Mouse (Mus musculus) B cell, adult 2 months (primary cell): ENCODE data around the gene Rock2.
"Not testable (repeated sequence)": the region's sequence is repeated elsewhere in the genome, so short reads cannot be mapped to it uniquely, and the experiment has no call there.

Experiments
- DNase-seq, 2 experiments: peaks; one replicate each; pipeline ENCODE4 v3.0.0; 2022

Rock2 gene

DNA sequence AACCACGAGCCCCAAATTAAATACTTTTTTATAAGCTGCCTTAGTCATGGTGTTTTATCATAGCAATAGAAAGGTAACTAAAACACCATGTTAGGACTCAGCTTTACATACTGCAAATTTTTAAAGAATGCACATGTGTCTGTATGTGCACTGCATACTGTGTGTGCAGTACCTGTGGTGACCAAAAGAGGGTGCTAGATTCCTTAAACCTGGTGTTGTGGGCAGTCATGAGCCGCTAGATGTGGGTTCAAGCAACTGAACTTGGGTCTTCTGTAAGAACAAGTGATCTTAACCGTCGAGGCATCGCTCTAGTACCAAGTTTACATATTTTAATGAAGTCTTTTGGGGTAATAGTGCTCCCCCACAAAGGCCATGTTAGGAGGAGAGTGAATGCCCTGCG lies 114.8 kb downstream of the Rock2 start:
- no peak for DNase-seq

DNA sequence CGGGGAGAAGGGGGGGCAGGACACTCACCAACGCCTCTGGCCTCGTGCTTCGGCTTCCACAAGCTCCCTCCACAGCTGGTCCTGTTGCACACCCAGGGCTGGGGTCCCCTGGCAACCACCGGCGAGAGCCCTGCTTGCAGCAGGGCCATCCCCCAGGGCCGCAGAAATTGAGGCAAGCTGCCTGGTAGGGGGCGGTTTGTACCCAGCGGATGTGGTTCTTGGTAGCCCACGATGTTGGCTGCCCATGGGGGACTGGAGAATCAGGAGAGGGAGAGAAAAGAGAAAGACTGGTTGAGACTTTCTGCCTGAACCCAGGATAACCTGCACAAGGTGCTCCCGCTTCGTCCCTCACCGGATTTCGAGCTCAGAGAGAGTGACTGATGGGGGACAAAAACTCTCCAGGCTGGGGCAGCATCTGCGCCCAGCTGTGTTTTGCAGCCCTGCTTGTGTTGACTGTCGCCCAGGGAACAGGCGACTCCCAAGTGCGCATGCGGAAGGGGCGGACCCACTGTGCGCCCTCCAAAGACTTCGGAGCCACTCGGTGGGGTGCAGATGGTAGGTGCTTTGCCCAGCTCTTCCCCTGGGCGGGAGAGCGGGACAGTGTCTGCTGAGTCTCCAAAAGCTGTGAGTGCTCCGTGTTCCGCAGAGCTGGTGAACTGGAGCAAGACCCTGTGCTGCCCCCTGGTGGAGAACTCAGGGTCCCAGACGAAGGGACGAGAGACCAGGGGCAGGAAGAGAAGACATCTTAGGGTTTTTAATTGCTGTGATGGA lies 116.6 kb downstream of the Rock2 start, which contains the start of gene 2410004P03Rik:
2410004P03Rik (minus strand) TSS at position 628 of the 771 bp plus-strand sequence.
- peak; percentile 89 to 90 for DNase-seq

DNA sequence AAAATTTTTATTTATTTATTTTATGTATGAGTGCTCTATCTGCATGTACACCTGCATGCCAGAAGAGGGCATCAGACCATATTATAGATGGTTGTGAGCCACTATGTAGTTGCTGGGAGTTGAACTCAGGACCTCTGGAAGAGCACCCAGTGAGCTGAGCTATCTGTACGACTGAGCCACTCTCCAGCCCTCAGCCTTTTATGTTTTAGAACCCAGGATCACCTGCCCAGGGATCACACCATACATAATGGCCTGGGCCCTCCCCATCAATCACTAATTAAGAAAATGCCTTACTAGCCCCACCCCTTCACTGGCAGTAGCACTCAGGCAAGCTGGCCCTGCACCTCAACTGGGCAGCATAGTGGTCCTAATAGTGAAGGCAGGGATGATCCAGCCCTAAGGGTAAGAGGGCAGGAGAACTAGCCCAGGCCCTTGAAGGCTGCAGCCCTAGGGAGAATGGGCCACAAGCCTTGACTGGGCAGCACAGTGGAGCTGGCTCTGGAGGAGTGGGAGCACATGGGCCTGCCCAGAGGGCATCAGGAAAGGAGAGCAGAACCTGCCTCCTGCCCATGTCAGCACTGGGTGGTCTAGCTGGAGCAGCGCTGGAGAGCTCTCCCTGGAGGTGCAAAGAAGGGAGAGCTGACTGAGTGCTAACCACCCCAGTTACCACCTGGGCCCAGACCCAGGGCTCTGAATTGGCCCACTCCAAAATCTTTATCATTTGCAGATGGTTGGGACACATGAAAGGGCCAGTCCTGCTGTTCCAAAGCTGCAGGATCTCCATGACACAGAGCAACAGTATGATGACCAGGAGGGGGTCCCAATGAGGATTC lies 117.6 kb downstream of the Rock2 start:
- no peak for DNase-seq

DNA sequence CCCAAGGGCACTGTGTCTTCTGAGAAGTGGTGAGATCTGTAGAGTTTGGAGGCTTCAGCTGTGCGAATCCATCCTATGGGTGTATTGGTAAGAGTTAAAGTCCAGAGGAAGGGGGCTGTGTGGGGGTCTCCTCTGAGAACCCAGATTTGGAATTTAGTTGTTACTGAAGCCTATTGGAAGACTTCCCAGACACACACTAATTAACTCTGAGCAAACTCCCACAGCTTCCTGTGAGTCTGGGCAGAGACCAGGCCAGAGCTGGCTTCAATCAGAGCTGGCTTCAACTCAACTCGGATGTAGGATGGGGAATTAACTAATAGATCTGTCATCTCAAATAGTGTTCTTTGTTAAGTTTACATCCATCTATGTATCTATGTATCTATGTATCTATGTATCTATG lies 121.0 kb downstream of the Rock2 start:
- DNase-seq = no peak

DNA sequence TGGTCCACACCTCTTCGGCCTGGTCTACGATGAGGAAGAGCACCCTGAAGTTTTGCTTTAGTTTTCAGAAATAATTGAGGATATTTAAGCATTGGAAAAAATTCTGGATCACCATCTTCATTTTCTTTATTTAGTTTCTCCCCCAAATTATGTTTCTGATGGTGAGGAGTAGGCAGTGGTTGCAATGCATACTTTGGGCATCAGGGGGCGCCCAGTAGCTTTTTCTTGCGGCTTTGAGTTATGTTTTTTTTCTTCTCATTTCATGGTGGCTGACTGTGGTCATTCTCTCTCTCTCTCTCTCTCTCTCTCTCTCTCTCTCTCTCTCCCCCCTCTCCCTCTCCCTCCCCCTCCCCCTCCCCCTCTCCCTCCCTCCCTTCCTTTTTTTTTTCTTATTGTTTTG lies 123.8 kb downstream of the Rock2 start:
- peak; percentile 85 to 86 for DNase-seq

DNA sequence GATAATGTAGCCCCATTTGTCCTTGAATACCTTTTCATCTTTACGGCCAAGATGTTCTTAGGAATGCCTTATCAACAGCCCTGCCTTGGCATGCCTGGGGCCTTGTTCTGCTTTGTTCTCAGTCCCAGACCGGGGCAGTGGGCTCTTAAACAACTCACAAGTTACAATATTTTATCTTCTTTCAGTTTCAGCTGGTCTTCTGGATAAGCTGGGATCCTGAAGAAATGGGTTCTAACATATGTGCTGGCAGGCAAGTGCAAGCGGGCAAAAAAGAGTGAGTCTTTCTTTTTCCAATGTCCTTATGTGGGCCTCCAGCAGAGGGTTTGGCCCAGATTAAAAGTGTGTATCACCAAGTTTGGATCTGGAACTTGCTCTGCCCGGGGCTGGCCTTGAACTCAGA lies 126.4 kb downstream of the Rock2 start:
- DNase-seq = not testable (repeated sequence)

DNA sequence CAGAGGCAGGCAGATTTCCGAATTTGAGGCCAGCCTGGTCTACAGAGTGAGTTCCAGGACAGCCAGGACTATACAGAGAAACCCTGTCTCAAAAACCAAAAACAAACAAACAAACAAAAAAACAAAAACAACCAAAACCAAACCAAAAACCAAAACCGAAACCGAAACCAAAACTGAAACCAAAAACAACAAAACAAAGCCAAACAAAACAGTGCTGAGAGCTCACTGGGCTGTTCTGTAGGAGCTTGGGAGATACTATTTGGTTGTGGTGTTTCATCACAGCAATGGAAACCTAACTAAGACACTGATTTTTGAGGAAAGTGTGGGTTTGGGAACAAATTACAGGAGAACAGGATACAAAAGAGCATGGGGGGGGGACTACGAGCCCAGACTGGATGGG lies 127.5 kb downstream of the Rock2 start:
- DNase-seq = no peak

DNA sequence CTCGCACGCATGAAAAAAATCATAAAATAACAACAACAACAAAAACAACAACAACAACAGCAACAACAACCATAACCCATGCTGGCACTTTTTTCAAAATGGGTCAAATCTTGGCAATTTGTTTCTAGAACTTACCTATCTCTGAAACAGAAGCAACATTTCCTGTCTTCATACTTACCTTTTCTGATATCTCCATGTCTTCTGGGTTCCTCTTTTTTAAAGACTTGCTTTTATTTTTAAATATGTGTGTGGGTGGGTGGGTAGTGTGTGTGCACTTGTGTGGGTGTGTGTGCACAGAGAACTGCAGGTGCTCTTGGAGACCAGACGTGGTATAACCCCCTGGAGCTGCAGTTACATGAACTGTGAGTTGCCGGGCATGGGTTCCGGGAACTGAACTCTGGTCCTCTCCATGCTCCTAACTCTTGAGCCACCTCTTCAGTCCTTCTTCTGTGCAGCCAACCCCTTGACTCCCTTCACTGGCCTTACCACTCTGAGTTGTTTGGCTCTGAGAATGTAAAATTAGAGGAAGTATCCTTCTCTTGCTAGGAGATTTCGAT lies 129.9 kb downstream of the Rock2 start:
- DNase-seq = peak; percentile 40 to 47

DNA sequence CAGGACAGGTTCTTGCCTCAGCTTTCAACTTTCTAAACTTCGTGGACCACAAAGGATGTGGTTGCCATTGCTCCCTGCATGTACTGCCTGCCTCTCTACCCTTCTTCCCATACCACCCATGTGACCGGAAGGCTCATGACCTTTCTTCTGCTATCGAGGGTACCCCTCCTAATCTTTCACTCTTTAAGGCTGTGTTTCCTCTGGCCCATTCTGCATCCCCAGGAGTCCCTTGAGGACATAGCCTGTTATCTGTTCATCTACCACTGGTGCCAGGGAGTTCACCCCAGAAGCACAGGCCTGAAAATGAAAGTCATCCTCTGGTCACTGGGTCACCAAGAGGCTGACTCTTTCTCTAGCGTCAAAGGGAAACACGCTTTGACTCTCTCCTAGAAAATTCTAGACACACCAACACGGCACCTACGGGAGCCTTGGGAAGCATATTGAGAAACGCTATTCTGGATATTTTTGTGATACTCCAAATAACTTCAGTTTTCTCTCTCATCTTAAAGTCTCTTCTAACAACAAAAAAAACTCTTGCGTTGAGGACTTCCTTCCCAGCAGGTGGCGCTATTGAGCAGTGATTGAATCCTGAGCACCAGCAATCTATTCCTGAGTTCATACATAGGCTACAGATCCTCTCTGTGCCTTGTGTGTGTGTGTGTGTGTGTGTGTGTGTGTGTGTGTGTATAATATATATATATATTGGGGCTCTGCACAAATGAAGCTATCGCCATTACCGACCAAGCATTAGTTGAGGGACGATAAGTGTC lies 138.2 kb downstream of the Rock2 start:
- DNase-seq = peak; percentile 82 to 83

DNA sequence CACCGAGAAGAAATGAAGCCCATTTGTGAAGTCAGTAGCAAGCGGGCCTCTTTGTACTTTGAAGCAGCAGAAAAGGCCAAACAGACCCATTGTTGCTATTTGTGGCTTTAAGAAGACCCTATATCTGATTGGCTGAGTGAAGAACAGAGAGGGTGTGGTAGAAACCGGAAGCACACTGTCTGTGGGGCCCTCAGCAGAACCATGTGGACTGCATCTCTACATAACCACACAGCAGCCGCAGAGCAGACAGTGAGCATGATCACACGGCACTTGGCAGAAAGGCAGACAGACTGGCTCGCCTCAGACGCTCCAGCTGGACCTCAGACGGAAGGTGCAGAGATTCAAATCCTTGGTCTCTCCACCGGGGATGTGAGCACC lies 138.8 kb downstream of the Rock2 start:
- no peak for DNase-seq

DNA sequence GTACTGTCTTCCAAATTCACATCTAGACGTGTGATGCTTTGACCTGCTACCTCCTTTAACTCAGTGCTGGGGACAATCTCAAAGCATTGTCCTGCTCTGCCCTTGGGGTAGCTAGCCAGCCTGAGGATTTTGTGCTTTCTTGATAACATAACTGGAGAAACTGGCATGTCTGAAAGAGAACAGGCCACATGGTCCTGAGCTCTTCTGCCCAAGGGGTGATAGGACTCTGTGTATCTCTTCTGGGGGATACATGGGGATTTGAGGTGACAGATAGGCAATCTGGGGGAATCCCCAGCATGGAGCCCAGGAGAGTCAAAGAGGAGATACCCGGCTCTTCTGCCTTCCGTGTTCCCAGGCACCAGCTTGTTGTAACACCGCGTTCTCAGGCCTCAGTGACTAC lies 140.0 kb downstream of the Rock2 start:
- DNase-seq = no peak

DNA sequence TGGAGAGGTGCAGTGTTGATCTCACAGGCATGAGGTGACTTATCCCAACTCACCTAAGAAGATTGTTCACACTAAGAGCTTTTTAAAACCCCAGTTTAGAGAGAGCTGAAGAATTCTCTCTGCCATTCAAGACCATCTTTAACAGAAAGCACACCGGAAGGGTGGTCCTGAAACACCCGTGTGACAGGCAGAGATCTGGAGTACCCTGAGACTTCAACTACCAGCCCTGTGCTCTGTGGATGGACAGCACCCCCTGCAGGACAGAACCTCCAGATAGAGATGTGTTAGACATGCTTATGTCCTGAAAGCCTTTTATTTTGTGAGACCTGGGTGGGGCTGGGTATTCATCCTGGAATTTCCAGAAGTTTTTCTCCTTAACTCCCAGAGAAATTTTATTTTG lies 140.4 kb downstream of the Rock2 start:
- DNase-seq = peak; percentile 70 to 71

DNA sequence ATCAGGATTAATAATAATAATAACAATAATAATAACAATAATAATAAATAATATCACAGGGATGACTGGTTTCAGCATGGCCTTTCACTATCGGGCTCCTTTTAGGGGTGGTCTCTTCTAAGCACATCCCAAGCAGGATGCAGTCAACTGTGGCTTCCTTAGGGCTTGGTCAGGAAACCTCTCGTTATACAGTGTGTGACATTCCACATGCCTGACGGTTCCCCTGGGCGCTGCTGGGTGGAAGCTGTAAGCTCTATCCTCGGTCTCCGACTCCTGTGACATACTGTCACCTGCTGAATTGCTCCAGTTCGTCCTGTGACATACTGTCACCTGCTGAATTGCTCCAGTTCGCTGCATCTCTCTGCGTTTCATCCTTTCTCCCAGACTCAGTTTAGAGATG lies 141.8 kb downstream of the Rock2 start:
- DNase-seq = no peak

DNA sequence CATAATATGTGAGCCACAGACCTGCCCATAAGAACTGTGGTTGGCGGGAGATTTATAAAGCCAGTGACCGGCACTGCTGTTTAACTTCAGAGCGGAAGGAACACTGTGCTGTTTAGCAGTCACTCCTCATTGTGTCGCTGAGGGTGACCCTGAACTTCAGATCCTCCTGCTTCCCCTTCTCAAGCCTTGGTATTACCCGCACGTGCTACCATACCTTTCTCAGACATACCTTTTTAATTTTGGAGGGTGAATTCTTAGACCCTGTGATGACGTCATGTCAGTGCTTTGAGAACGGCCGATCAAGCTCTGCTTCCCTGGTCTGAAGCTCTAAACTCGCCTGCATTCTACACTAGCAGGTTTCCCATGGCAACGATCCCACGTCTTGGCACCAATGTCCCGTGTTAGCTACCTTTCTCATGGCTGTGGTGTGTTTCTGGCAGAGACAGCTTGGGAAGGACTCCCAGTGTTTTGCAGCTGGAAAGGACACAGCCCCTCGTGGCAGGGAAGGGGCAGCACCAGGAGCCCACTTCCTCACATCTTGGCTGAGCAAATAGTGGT lies 142.4 kb downstream of the Rock2 start:
- no peak for DNase-seq
